Mouse (Mus musculus) adrenal gland, adult (tissue): ENCODE results near the gene Mapkapk2.
"Not testable (repeated sequence)": the region's sequence is repeated elsewhere in the genome, so short reads cannot be mapped to it uniquely, and the experiment has no call there.

Experiments
- DNase-seq, 2 experiments: peaks; one replicate each; pipeline ENCODE4 v3.0.0; 2022 to 2023; ENCODE audit warnings: low spot score in 1 of 2; ENCODE audit not compliant: inconsistent age in 2 of 2

The Mapkapk2 gene

GRCm38 (mm10) chr1:131097700-131098094 lies at the start of gene Mapkapk2:
Gene Mapkapk2, minus strand, starts transcription at chr1:131097826.
- DNase-seq, result peak; percentile 93 to 99

GRCm38 (mm10) chr1:131146181-131146614 lies 48.6 kb upstream of the Mapkapk2 start:
- DNase-seq, result no peak

GRCm38 (mm10) chr1:131145222-131145621 lies 47.6 kb upstream of the Mapkapk2 start:
- not testable (repeated sequence) for DNase-seq

- peak in 1 of 2 experiments; percentile 68 for DNase-seq
Observed at GRCm38 (mm10) chr1:131142472-131142871, 44.8 kb upstream of the Mapkapk2 start.

GRCm38 (mm10) chr1:131141449-131141848 lies 43.8 kb upstream of the Mapkapk2 start:
- no peak for DNase-seq

- peak in 1 of 2 experiments; percentile 76 for DNase-seq
Observed at GRCm38 (mm10) chr1:131139102-131140095, 41.8 kb upstream of the Mapkapk2 start.

GRCm38 (mm10) chr1:131138191-131139016 lies 40.8 kb upstream of the Mapkapk2 start, which contains the start of gene Dyrk3:
Gene Dyrk3, minus strand, starts transcription at chr1:131138340.
- peak; percentile 95 to 97 for DNase-seq

- DNase-seq, result no peak
Observed at GRCm38 (mm10) chr1:131137717-131138118, 40.1 kb upstream of the Mapkapk2 start.

- DNase-seq, result peak in 1 of 2 experiments; percentile 51
Observed at GRCm38 (mm10) chr1:131137111-131137510, 39.5 kb upstream of the Mapkapk2 start.

GRCm38 (mm10) chr1:131135960-131136629 lies 38.5 kb upstream of the Mapkapk2 start:
- DNase-seq, result no peak

GRCm38 (mm10) chr1:131134942-131135522 lies 37.4 kb upstream of the Mapkapk2 start:
- DNase-seq, result peak; percentile 85 to 91

- DNase-seq, result no peak
Observed at GRCm38 (mm10) chr1:131134231-131134630, 36.6 kb upstream of the Mapkapk2 start.

- DNase-seq, result peak; percentile 89 to 92
Observed at GRCm38 (mm10) chr1:131125987-131126744, 28.5 kb upstream of the Mapkapk2 start.

GRCm38 (mm10) chr1:131123522-131124265 lies 26.1 kb upstream of the Mapkapk2 start:
- DNase-seq, result peak in 1 of 2 experiments; percentile 62

GRCm38 (mm10) chr1:131121987-131122386 lies 24.4 kb upstream of the Mapkapk2 start:
- peak in 1 of 2 experiments; percentile 66 for DNase-seq

- DNase-seq, result peak; percentile 55 to 80
Observed at GRCm38 (mm10) chr1:131119026-131119425, 21.4 kb upstream of the Mapkapk2 start.

- DNase-seq, result no peak
Observed at GRCm38 (mm10) chr1:131118530-131118929, 20.9 kb upstream of the Mapkapk2 start.

- peak in 1 of 2 experiments; percentile 57 for DNase-seq
Observed at GRCm38 (mm10) chr1:131116430-131117011, 18.9 kb upstream of the Mapkapk2 start.
